Mouse (Mus musculus) heart, adult 2 months (tissue): ENCODE data around the gene Rps6kc1.

Experiments used
- CTCF ChIP-seq: fragments of 200-600 bp; IDR thresholded peaks from 2 replicates; pipeline ENCODE4 v1.8.1; 2022; ENCODE audit warnings: antibody characterized with exemption, mild to moderate bottlenecking, moderate library complexity
- EP300 ChIP-seq: fragments of 200-500 bp; IDR thresholded peaks from 2 replicates; pipeline ENCODE4 v1.6.1; 2011; ENCODE audit warnings: low read depth, low read length, control low read depth; ENCODE audit not compliant: insufficient read depth
- POLR2A ChIP-seq: fragments of 200-500 bp; IDR thresholded peaks from 2 replicates; pipeline ENCODE4 v1.6.1; 2011; ENCODE audit warnings: mild to moderate bottlenecking, low read depth, low read length, control low read depth; ENCODE audit not compliant: insufficient read depth

GRCm38 (mm10) chr1:190751794-190752570 is 159.6 kb downstream of the Rps6kc1 start:
- no peak for TF ChIP-seq CTCF
- no peak for TF ChIP-seq EP300
- no peak for TF ChIP-seq POLR2A
